Mouse (Mus musculus) left cerebral cortex, postnatal 10 days (tissue): ENCODE data around the gene Ifna11. TPM values are rescaled to one million over a fixed set of nuclear protein-coding genes. Genes with fewer than 3 reads are reported as not detected.
"Not testable (repeated sequence)": the region's sequence is repeated elsewhere in the genome, so short reads cannot be mapped to it uniquely, and the experiment has no call there.

Experiments
- DNase-seq, 2 experiments: peaks; one replicate each; pipeline ENCODE4 v3.0.0; 2021 to 2022; ENCODE audit warnings: low spot score in 2 of 2, mixed read lengths in 1 of 2; ENCODE audit errors: extremely low spot score in 1 of 2
- intact Hi-C: fragments of 180-260 bp; cut with DNase I; formaldehyde crosslinking; loops from one replicate; pipeline ENCODE4 v1.15.1; 2025
- total RNA-seq, 2 experiments: library from RNA; stranded (reverse); gene quantifications; 2 replicates each; pipeline ENCODE4 v1.2.3; 2021

The Ifna11 gene
- not detected for total RNA-seq

- DNase-seq, result no peak
- intact Hi-C loops, result loop anchor here (10.0 kb wide), 1 partner anchor 135 kb away; the partner anchor contains the start of gene Ifna2
These were observed at the start of gene Ifna11 for GRCm38 (mm10) chr4:88819659-88820058. Gene Ifna11 (plus strand): TSS chr4:88819959.

- DNase-seq, intact Hi-C loops: not testable (repeated sequence)
These were observed 46.2 kb upstream of the Ifna11 start, which contains the start of gene Gm13290 for GRCm38 (mm10) chr4:88773534-88773933. Gene Gm13290 (plus strand): TSS chr4:88773834.

- intact Hi-C loops, result not testable (repeated sequence)
These were observed 43.1 kb upstream of the Ifna11 start, which contains the start of gene Gm13289 for GRCm38 (mm10) chr4:88776622-88777021. Gene Gm13289 (plus strand): TSS chr4:88776922.

GRCm38 (mm10) chr4:88779550-88779949, 40.2 kb upstream of the Ifna11 start, which contains the start of gene Gm13272:
Gene Gm13272 (plus strand): TSS chr4:88779850.
- DNase-seq, intact Hi-C loops: not testable (repeated sequence)

More at GRCm38 (mm10) chr4:88776622-88777021, 43.1 kb upstream of the Ifna11 start, which contains the start of gene Gm13289:
- not testable (repeated sequence) for DNase-seq

GRCm38 (mm10) chr4:88780320-88780719, 39.4 kb upstream of the Ifna11 start:
- DNase-seq, intact Hi-C loops: not testable (repeated sequence)

- DNase-seq, intact Hi-C loops: not testable (repeated sequence)
These were observed 37.9 kb upstream of the Ifna11 start, which contains the start of gene Ifnz for GRCm38 (mm10) chr4:88781831-88782230. Gene Ifnz (plus strand): TSS chr4:88782131.

GRCm38 (mm10) chr4:88782335-88782734, 37.4 kb upstream of the Ifna11 start:
- intact Hi-C loops, DNase-seq: not testable (repeated sequence)

GRCm38 (mm10) chr4:88785409-88785808, 34.4 kb upstream of the Ifna11 start, which contains the start of gene Gm13276:
Gene Gm13276 (plus strand): TSS chr4:88785709.
- intact Hi-C loops, result not testable (repeated sequence)

GRCm38 (mm10) chr4:88788402-88788801, 31.4 kb upstream of the Ifna11 start, which contains the start of gene Gm13277:
Gene Gm13277 (plus strand): TSS chr4:88788632.
- peak; percentile 57 to 63 for DNase-seq
- intact Hi-C loops, result not testable (repeated sequence)

More at GRCm38 (mm10) chr4:88785409-88785808, 34.4 kb upstream of the Ifna11 start, which contains the start of gene Gm13276:
- DNase-seq, result not testable (repeated sequence)

- DNase-seq, intact Hi-C loops: not testable (repeated sequence)
These were observed 28.5 kb upstream of the Ifna11 start, which contains the start of gene Gm13278 for GRCm38 (mm10) chr4:88791250-88791649. Gene Gm13278 (plus strand): TSS chr4:88791550.

GRCm38 (mm10) chr4:88793936-88794675, 25.7 kb upstream of the Ifna11 start, which contains the start of gene Gm13275:
Gene Gm13275 (plus strand): TSS chr4:88794487.
- intact Hi-C loops, result not testable (repeated sequence)
- peak; percentile 38 to 44 for DNase-seq

GRCm38 (mm10) chr4:88797097-88797496, 22.7 kb upstream of the Ifna11 start, which contains the start of gene Gm13279:
Gene Gm13279 (plus strand): TSS chr4:88797397.
- intact Hi-C loops, DNase-seq: not testable (repeated sequence)

GRCm38 (mm10) chr4:88799365-88799764, 20.4 kb upstream of the Ifna11 start, which contains the start of gene Gm13285:
Gene Gm13285 (plus strand): TSS chr4:88799665.
- intact Hi-C loops, DNase-seq: not testable (repeated sequence)

GRCm38 (mm10) chr4:88802954-88803353, 16.8 kb upstream of the Ifna11 start, which contains the start of gene Gm13287:
Gene Gm13287 (plus strand): TSS chr4:88803254.
- DNase-seq, intact Hi-C loops: not testable (repeated sequence)

GRCm38 (mm10) chr4:88805231-88805630, 14.5 kb upstream of the Ifna11 start, which contains the start of gene Gm13288:
Gene Gm13288 (plus strand): TSS chr4:88805531.
- DNase-seq, intact Hi-C loops: not testable (repeated sequence)

GRCm38 (mm10) chr4:88805761-88806160, 14.0 kb upstream of the Ifna11 start:
- intact Hi-C loops, result not testable (repeated sequence)
- DNase-seq, result peak in 1 of 2 experiments; percentile 30

- intact Hi-C loops, result no loop called here
These were observed 3.8 kb upstream of the Ifna11 start, which contains the start of gene Ifna7 for GRCm38 (mm10) chr4:88815928-88816327. Gene Ifna7 (plus strand): TSS chr4:88816228.

GRCm38 (mm10) chr4:88822995-88823394, 3.2 kb downstream of the Ifna11 start:
- DNase-seq, result peak in 1 of 2 experiments; percentile 17
- intact Hi-C loops, result loop anchor here (10.0 kb wide), 1 partner anchor 138 kb away; the partner anchor contains the start of gene Ifna2

More at GRCm38 (mm10) chr4:88815928-88816327, 3.8 kb upstream of the Ifna11 start, which contains the start of gene Ifna7:
- DNase-seq, result no peak

GRCm38 (mm10) chr4:88827116-88827515, 7.4 kb downstream of the Ifna11 start, which contains the start of gene Ifna6:
Gene Ifna6 (plus strand): TSS chr4:88827416.
- intact Hi-C loops, result loop anchor here (10.0 kb wide), 1 partner anchor 142 kb away; the partner anchor contains the start of gene Ifna2
- DNase-seq, result not testable (repeated sequence)
